Mouse (Mus musculus) kidney, postnatal 25 days (tissue): Measurements from ENCODE around the gene Trip6.
"Not testable (repeated sequence)": the region's sequence is repeated elsewhere in the genome, so short reads cannot be mapped to it uniquely, and the experiment has no call there.

ENCODE experiments used
- DNase-seq, 2 experiments: peaks; one replicate each; pipeline ENCODE4 v3.0.0; 2021; ENCODE audit warnings: mixed read lengths in 2 of 2

Gene Trip6

GRCm38 (mm10) chr5:137295712-137296111 lies 18.5 kb downstream of the Trip6 start:
- DNase-seq, result no peak

DNA sequence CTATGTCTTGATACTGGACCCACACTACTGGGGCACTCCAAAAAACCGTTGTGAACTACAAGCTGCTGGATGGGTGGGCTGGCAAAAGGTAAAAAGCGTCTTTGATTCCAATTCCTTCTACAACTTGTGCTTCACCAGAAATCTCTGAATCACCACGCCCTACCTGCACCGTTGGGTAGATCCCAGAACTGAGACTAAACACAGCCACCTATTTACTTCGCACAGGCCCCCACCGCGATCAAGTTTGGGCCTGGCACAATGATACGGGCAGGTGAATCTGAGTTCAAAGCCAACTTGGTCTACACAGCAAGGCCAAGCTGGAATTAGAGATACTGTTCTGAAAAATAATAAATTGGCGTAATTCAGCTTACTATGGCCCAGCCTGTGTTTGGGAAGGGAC lies 18.9 kb downstream of the Trip6 start:
- DNase-seq, result no peak

DNA sequence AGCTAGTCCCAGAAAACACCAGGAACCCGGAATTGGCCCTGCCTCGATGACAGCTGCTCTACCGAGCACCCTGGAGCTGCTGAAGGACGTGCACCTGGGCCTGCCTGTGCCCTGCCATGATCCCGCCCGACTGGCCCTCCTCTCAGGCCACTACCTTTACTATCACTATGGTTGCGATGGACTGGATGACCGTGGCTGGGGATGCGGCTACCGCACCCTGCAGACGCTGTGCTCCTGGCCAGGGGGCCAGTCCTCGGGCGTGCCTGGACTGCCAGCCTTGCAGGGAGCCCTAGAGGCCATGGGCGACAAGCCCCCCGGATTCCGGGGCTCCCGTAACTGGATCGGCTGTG lies 19.5 kb downstream of the Trip6 start:
- DNase-seq, result no peak

GRCm38 (mm10) chr5:137293839-137294743 lies 20.1 kb downstream of the Trip6 start, which contains the start of gene Ufsp1:
Gene Ufsp1, plus strand, starts transcription at chr5:137294629.
- DNase-seq, result peak; percentile 96 to 98

GRCm38 (mm10) chr5:137293282-137293681 lies 20.9 kb downstream of the Trip6 start:
- peak; percentile 90 to 95 for DNase-seq

DNA sequence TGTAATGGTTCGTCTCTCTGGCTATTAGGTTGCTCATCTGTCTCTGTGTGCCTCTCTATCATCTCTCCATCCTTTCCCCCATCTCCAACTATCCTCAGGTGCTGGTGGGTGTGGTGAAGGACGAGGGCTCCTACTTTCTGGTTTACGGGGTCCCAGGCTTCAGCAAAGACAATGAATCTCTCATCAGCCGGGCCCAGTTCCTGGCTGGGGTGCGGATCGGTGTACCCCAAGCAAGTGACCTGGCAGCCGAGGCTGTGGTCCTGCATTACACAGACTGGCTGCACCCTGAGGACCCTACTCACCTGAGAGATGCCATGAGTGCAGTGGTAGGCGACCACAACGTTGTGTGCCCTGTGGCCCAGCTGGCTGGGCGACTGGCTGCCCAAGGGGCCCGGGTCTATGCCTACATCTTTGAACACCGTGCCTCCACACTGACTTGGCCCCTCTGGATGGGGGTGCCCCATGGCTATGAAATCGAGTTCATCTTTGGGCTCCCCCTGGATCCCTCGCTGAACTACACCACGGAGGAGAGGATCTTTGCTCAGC lies 22.8 kb downstream of the Trip6 start:
- DNase-seq, result no peak

- DNase-seq, result peak; percentile 80 to 83
Observed at GRCm38 (mm10) chr5:137290677-137291076, 23.5 kb downstream of the Trip6 start.

DNA sequence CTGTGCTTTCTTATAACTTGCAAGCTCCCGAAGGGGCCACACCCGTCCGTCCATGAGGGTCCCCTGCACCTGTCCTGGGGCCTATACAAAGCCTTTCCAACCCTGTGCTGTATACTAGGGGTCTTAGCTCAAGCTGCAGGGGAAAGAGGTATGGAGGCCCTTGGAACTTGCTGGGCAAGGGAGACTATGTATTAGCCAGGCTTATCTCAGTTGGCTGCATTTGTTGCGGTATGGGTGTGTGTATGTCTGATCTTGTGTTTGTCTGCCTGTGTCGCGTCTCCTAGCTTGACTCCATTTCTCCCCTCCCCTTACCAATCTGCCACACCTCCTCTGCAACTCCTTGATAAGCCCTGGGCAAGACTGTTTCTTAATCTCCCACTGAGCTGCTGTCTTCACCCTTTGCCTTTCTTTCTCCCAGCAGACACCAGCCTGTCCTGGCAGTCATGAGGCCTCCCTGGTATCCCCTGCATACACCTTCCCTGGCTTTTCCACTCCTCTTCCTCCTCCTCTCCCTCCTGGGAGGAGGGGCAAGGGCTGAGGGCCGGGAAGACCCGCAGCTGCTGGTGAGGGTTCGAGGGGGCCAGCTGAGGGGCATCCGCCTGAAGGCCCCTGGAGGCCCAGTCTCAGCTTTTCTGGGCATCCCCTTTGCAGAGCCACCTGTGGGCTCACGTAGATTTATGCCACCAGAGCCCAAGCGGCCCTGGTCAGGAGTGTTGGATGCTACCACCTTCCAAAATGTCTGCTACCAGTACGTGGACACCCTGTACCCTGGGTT lies 24.4 kb downstream of the Trip6 start:
- DNase-seq, result no peak

GRCm38 (mm10) chr5:137288999-137289470 lies 25.2 kb downstream of the Trip6 start:
- DNase-seq, result peak in 1 of 2 experiments; percentile 25

- DNase-seq, result peak in 1 of 2 experiments; percentile 54
Observed at GRCm38 (mm10) chr5:137287953-137288743, 26.1 kb downstream of the Trip6 start.

DNA sequence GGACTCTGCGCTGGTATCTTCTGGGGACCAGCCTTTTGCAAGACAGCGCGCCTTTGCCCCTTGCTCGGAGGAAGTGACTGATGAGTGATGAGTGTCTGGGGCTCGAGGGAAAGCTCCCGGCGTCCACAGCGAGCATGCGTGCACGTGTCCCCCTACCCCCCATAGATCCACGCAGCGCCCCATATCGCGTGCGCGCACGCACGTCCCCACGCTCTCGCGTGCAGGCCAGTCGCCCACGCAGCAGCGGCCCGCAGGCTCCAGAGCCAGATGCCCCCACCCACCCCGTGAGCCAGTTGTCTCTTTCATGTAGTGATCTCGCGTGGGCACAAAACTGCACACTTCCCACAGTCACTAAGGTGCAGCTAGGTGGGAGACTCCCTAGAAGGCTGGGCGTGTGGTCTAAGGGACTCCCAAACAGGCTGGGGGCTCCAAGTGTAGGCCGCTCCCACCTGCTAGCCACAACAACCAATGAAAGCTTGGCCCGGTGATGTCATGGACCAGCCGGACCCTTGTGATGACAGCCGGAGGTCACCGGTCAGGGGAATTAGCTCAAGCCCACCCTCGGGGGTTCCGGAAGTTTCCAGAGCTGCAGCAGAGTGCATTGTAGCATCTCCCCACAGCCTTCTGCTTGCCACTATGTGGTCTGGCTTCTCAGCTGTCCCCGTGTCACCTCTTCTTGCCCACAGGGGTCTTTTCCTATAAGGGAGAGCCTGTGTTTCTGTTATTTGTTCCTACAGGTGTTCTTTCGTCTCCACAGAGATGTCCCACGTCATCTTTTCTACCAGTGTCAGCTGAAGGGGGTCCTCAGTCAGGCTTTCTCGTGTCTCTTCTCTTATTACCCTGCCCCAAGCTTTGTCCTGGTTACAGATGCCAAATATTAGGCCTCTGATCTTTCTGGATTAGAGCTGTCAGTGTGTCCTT lies 26.9 kb downstream of the Trip6 start, which contains the start of gene Ache:
Ache (plus strand) TSS at position 488 of the 921 bp plus-strand sequence.
- DNase-seq, result no peak

- peak; percentile 88 to 94 for DNase-seq
Observed at GRCm38 (mm10) chr5:137286655-137287031, 27.6 kb downstream of the Trip6 start.

GRCm38 (mm10) chr5:137285986-137286385 lies 28.2 kb downstream of the Trip6 start:
- no peak for DNase-seq

DNA sequence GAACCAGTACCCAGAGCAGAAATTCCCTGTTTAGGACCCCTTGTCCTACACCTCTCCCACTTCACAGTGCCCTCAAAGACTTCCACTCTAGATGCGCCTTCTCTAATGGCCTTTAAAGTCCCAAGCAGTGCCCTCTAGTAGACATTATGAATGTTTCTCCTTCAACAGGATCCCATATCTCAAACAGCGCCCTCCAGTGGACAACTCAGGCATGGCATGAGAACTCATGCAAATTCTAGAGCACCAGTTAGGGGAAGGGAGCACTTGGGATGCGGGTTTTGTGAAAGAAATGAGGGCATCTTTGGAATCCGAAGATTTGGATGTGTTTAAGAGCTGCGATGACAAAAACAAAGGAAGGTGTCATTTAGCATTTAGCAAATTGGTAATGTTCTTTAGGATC lies 29.2 kb downstream of the Trip6 start:
- peak in 1 of 2 experiments; percentile 63 for DNase-seq

- DNase-seq, result not testable (repeated sequence)
Observed at GRCm38 (mm10) chr5:137284411-137284810, 29.8 kb downstream of the Trip6 start.

GRCm38 (mm10) chr5:137277360-137278342 lies 36.6 kb downstream of the Trip6 start:
- DNase-seq, result peak in 1 of 2 experiments; percentile 54

DNA sequence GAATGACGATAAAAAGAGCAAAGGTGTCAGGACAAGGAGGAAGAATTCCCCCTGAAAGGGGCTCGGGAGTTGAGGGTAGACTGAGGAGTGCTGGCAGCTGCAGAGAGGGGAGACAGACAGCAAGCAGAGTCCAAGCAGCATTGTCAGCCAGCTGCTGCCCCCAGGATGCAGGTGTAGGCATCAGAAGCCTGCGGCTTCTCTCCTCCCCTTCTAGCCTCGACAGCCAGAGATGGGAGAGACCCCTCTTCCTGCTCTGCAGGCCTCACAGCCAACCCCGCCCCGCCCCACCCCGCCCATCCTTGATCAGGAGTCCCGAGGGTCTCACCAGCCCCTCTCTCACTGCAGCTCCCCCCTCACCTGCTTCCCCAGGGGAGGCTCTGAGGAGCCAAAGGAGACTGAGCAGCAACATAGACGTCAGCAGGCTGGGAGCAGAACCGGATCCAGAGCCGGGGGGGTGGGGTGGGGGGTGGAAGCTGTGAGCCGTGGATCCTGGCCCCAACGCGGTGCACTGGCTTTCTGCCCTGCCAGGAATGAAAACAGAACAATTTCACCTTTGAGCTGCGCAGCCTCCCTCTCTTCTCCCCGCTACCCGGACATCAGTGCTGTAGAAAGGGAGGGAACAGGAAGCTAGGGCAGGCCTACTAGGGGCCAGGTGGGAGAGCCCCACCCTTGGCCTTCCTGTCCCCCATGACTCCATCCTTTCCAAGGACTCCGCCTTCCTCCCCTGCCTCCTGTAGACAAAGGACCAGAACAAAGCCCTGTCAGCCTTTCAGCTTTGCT lies 45.9 kb downstream of the Trip6 start:
- peak; percentile 23 to 65 for DNase-seq

DNA sequence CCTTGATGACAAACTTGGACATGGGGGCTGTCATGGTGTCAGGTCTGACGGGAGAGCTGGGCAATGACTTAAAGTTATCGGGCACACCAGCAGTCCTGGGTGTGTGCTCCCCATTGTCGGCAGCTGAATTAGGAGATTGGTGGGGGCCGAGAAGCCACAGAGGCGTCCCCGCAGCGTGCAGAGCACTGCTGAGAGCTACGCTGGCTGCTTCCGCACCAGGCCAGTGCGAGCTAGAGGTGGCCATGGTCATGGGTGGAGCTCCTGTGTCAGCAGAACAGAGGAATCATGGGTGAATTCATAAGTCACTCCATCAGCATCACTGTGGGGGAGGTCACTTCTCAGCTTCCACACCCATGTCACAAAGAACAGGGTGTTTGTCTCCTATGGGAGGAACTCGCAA lies 49.4 kb downstream of the Trip6 start:
- no peak for DNase-seq
